Mouse (Mus musculus): Measurements from ENCODE around the gene Psmd7. TPM values are rescaled to one million over a fixed set of nuclear protein-coding genes. Genes with fewer than 3 reads are reported as not detected.

Psmd7 gene
- polyA plus RNA-seq, 1 experiment = 56.9 TPM

GRCm38 (mm10) chr8:107578132-107578531 is 10.1 kb downstream of the Psmd7 start:
- 83% methylated on average over 8 of the region's 8 CpGs for WGBS
- no peak for TF ChIP-seq CTCF (conservative IDR thresholded peaks at IDR 0.05; ENCODE audit: insufficient read depth, insufficient read length, low read depth, low read length)
- TF ChIP-seq POLR2A (IDR thresholded peaks at IDR 0.05; ENCODE audit: low read depth, low read length) = no peak
- Histone ChIP-seq H3K36me3 (ENCODE audit: control insufficient read depth, insufficient read depth, low read length) (peaks cover 4% of the 10 kb centered on the region), H3K27me3 (replicated peaks; ENCODE audit: control insufficient read depth, insufficient read depth, low read length) (no peaks in the 10 kb centered on the region), H3K4me3 (ENCODE audit: insufficient read depth, low read depth, low read length) (no peak overlapping the region), H3K27ac (ENCODE audit: insufficient read depth, low read depth, low read length) (no peak overlapping the region), H3K4me1 (ENCODE audit: control insufficient read depth, insufficient read depth, low read length) (peaks cover 2% of the 10 kb centered on the region; the same call in 1 of the 2 replicates)
- DNase-seq = no peak

- H3K27ac ChIP-seq (ENCODE audit: insufficient read depth, low read depth, low read length) = no peak overlapping the region
- H3K36me3 ChIP-seq (ENCODE audit: control insufficient read depth, insufficient read depth, low read length) = peaks cover 4% of the 10 kb centered on the region
- no peaks in the 10 kb centered on the region for H3K27me3 ChIP-seq (replicated peaks; ENCODE audit: control insufficient read depth, insufficient read depth, low read length)
- DNase-seq = no peak
- no peak overlapping the region for H3K4me3 ChIP-seq (ENCODE audit: insufficient read depth, low read depth, low read length)
- 86% methylated on average over 4 of the region's 4 CpGs for WGBS
- TF ChIP-seq POLR2A (IDR thresholded peaks at IDR 0.05; ENCODE audit: low read depth, low read length) (no peak), CTCF (conservative IDR thresholded peaks at IDR 0.05; ENCODE audit: insufficient read depth, insufficient read length, low read depth, low read length) (no peak)
- peaks cover 2% of the 10 kb centered on the region; the same call in 1 of the 2 replicates for H3K4me1 ChIP-seq (ENCODE audit: control insufficient read depth, insufficient read depth, low read length)
Measured at GRCm38 (mm10) chr8:107577640-107578039, 10.6 kb downstream of the Psmd7 start.

- Histone ChIP-seq H3K4me1 (ENCODE audit: control insufficient read depth, insufficient read depth, low read length) (peaks cover 2% of the 10 kb centered on the region; the same call in 1 of the 2 replicates), H3K27ac (ENCODE audit: insufficient read depth, low read depth, low read length) (no peak overlapping the region), H3K4me3 (ENCODE audit: insufficient read depth, low read depth, low read length) (no peak overlapping the region), H3K36me3 (ENCODE audit: control insufficient read depth, insufficient read depth, low read length) (no peaks in the 10 kb centered on the region; the same call in 1 of the 2 replicates), H3K27me3 (replicated peaks; ENCODE audit: control insufficient read depth, insufficient read depth, low read length) (no peaks in the 10 kb centered on the region)
- DNase-seq = peak; percentile 84
- WGBS = 10% methylated on average over 10 of the region's 10 CpGs
- TF ChIP-seq POLR2A (IDR thresholded peaks at IDR 0.05; ENCODE audit: low read depth, low read length) (no peak), CTCF (conservative IDR thresholded peaks at IDR 0.05; ENCODE audit: insufficient read depth, insufficient read length, low read depth, low read length) (peak; percentile 70)
Measured at GRCm38 (mm10) chr8:107576702-107577101, 11.6 kb downstream of the Psmd7 start.

- Histone ChIP-seq H3K4me3 (ENCODE audit: insufficient read depth, low read depth, low read length) (no peak overlapping the region), H3K27me3 (replicated peaks; ENCODE audit: control insufficient read depth, insufficient read depth, low read length) (no peaks in the 10 kb centered on the region), H3K36me3 (ENCODE audit: control insufficient read depth, insufficient read depth, low read length) (no peaks in the 10 kb centered on the region; the same call in 1 of the 2 replicates), H3K27ac (ENCODE audit: insufficient read depth, low read depth, low read length) (no peak overlapping the region), H3K4me1 (ENCODE audit: control insufficient read depth, insufficient read depth, low read length) (peaks cover 5% of the 10 kb centered on the region; the same call in 1 of the 2 replicates)
- no peak for TF ChIP-seq CTCF (conservative IDR thresholded peaks at IDR 0.05; ENCODE audit: insufficient read depth, insufficient read length, low read depth, low read length)
- TF ChIP-seq POLR2A (IDR thresholded peaks at IDR 0.05; ENCODE audit: low read depth, low read length) = no peak
- DNase-seq = peak; percentile 67
- 84% methylated on average over 3 of the region's 3 CpGs for WGBS
Measured at GRCm38 (mm10) chr8:107574771-107575170, 13.5 kb downstream of the Psmd7 start.

- peak; percentile 82 for TF ChIP-seq CTCF (conservative IDR thresholded peaks at IDR 0.05; ENCODE audit: insufficient read depth, insufficient read length, low read depth, low read length)
- TF ChIP-seq POLR2A (IDR thresholded peaks at IDR 0.05; ENCODE audit: low read depth, low read length) = no peak
- WGBS = 65% methylated on average over 4 of the region's 4 CpGs
- peak; percentile 72 for DNase-seq
- no peak overlapping the region for H3K4me3 ChIP-seq (ENCODE audit: insufficient read depth, low read depth, low read length)
- no peaks in the 10 kb centered on the region for H3K27me3 ChIP-seq (replicated peaks; ENCODE audit: control insufficient read depth, insufficient read depth, low read length)
- H3K36me3 ChIP-seq (ENCODE audit: control insufficient read depth, insufficient read depth, low read length) = no peaks in the 10 kb centered on the region
- H3K27ac ChIP-seq (ENCODE audit: insufficient read depth, low read depth, low read length) = no peak overlapping the region
- peaks cover 5% of the 10 kb centered on the region; the same call in 1 of the 2 replicates for H3K4me1 ChIP-seq (ENCODE audit: control insufficient read depth, insufficient read depth, low read length)
Measured at GRCm38 (mm10) chr8:107572497-107572896, 15.8 kb downstream of the Psmd7 start.

- no peaks in the 10 kb centered on the region for H3K36me3 ChIP-seq (ENCODE audit: control insufficient read depth, insufficient read depth, low read length)
- H3K27ac ChIP-seq (ENCODE audit: insufficient read depth, low read depth, low read length) = no peak overlapping the region
- no peaks in the 10 kb centered on the region for H3K27me3 ChIP-seq (replicated peaks; ENCODE audit: control insufficient read depth, insufficient read depth, low read length)
- peak; percentile 63 for DNase-seq
- TF ChIP-seq CTCF (conservative IDR thresholded peaks at IDR 0.05; ENCODE audit: insufficient read depth, insufficient read length, low read depth, low read length) (no peak), POLR2A (IDR thresholded peaks at IDR 0.05; ENCODE audit: low read depth, low read length) (no peak)
- peaks cover 4% of the 10 kb centered on the region; the same call in 1 of the 2 replicates for H3K4me1 ChIP-seq (ENCODE audit: control insufficient read depth, insufficient read depth, low read length)
- WGBS = 36% methylated on average over 7 of the region's 7 CpGs
- no peak overlapping the region for H3K4me3 ChIP-seq (ENCODE audit: insufficient read depth, low read depth, low read length)
Measured at GRCm38 (mm10) chr8:107571486-107572135, 16.7 kb downstream of the Psmd7 start.

GRCm38 (mm10) chr8:107571046-107571445 is 17.2 kb downstream of the Psmd7 start:
- Histone ChIP-seq H3K36me3 (ENCODE audit: control insufficient read depth, insufficient read depth, low read length) (no peaks in the 10 kb centered on the region), H3K27ac (ENCODE audit: insufficient read depth, low read depth, low read length) (no peak overlapping the region), H3K4me3 (ENCODE audit: insufficient read depth, low read depth, low read length) (no peak overlapping the region), H3K27me3 (replicated peaks; ENCODE audit: control insufficient read depth, insufficient read depth, low read length) (no peaks in the 10 kb centered on the region), H3K4me1 (ENCODE audit: control insufficient read depth, insufficient read depth, low read length) (peaks cover 3% of the 10 kb centered on the region; the same call in 1 of the 2 replicates)
- WGBS = 42% methylated on average over 2 of the region's 2 CpGs
- no peak for TF ChIP-seq CTCF (conservative IDR thresholded peaks at IDR 0.05; ENCODE audit: insufficient read depth, insufficient read length, low read depth, low read length)
- TF ChIP-seq POLR2A (IDR thresholded peaks at IDR 0.05; ENCODE audit: low read depth, low read length) = no peak
- no peak for DNase-seq

Measured in kidney, adult 2 months (tissue).